Mouse (Mus musculus) spleen, adult 18-20 months (tissue): ENCODE results near the gene Dynll1.

Source experiments
- DNase-seq, 2 experiments: peaks; one replicate each; pipeline ENCODE4 v3.0.0; 2022; ENCODE audit warnings: mixed read lengths in 2 of 2

The Dynll1 gene

GRCm38 (mm10) chr5:115300792-115301614 lies at the start of gene Dynll1:
TSS of gene Dynll1 (minus strand) at chr5:115300999.
- DNase-seq: peak; percentile 98 to 99

GRCm38 (mm10) chr5:115349225-115349555 lies 48.4 kb upstream of the Dynll1 start:
- DNase-seq: no peak

GRCm38 (mm10) chr5:115348546-115349224 lies 47.9 kb upstream of the Dynll1 start, which contains the start of gene Cox6a1:
TSS of gene Cox6a1 (minus strand) at chr5:115348981.
- DNase-seq: peak; percentile 97

- peak; percentile 69 to 87 for DNase-seq
These were observed 46.8 kb upstream of the Dynll1 start for GRCm38 (mm10) chr5:115347564-115347963.

GRCm38 (mm10) chr5:115341314-115342165 lies 40.7 kb upstream of the Dynll1 start:
- DNase-seq: no peak

GRCm38 (mm10) chr5:115340577-115341313 lies 39.9 kb upstream of the Dynll1 start, which contains the start of the genes Gatc and Triap1:
TSS of gene Gatc (minus strand) at chr5:115341178.
TSS of gene Triap1 (plus strand) at chr5:115341225.
- DNase-seq: peak; percentile 73 to 85

- DNase-seq: no peak
These were observed 39.2 kb upstream of the Dynll1 start for GRCm38 (mm10) chr5:115340007-115340406.

GRCm38 (mm10) chr5:115333626-115334025 lies 32.8 kb upstream of the Dynll1 start:
- no peak for DNase-seq

GRCm38 (mm10) chr5:115330955-115331354 lies 30.2 kb upstream of the Dynll1 start:
- no peak for DNase-seq

- peak; percentile 40 to 48 for DNase-seq
These were observed 27.1 kb upstream of the Dynll1 start for GRCm38 (mm10) chr5:115327610-115328548.

GRCm38 (mm10) chr5:115326875-115327609 lies 26.2 kb upstream of the Dynll1 start, which contains the start of gene Srsf9:
TSS of gene Srsf9 (plus strand) at chr5:115327177.
- peak; percentile 94 to 97 for DNase-seq

- no peak for DNase-seq
These were observed 25.5 kb upstream of the Dynll1 start for GRCm38 (mm10) chr5:115326256-115326831.

GRCm38 (mm10) chr5:115319004-115319940 lies 18.5 kb upstream of the Dynll1 start:
- DNase-seq: peak; percentile 13 to 19

- no peak for DNase-seq
These were observed 17.0 kb upstream of the Dynll1 start for GRCm38 (mm10) chr5:115317645-115318328.

- DNase-seq: no peak
These were observed 16.3 kb upstream of the Dynll1 start for GRCm38 (mm10) chr5:115316968-115317644.

GRCm38 (mm10) chr5:115313668-115313943 lies 12.8 kb upstream of the Dynll1 start:
- DNase-seq: no peak

- no peak for DNase-seq
These were observed 12.2 kb upstream of the Dynll1 start for GRCm38 (mm10) chr5:115312816-115313667.
